Mouse (Mus musculus) frontal cortex, postnatal 25 days (tissue): ENCODE results near the gene Adig.

Experiments
- DNase-seq, 2 experiments: peaks; one replicate each; pipeline ENCODE4 v3.0.0; 2022; ENCODE audit warnings: low spot score in 2 of 2

The Adig gene

DNA sequence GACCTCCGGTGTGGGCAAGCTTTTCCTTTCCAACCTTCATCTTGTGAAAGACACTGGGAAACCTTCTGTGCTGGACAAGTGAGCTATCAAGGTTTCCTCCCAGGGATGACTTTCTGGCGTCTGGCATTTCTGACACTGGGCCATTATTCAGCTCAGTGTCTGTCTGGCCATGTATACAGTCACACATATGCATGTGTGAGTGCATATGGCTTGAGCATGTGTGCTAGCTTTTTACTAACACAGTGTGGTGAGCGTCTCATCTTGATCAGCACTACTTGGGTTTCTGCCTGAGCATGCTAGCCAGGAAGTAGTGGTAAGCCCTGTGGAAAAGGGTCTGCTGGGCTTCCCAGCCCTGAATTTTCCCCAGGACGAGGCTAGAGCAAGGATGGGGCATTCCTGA is 38.9 kb downstream of the Adig start:
- no peak for DNase-seq

DNA sequence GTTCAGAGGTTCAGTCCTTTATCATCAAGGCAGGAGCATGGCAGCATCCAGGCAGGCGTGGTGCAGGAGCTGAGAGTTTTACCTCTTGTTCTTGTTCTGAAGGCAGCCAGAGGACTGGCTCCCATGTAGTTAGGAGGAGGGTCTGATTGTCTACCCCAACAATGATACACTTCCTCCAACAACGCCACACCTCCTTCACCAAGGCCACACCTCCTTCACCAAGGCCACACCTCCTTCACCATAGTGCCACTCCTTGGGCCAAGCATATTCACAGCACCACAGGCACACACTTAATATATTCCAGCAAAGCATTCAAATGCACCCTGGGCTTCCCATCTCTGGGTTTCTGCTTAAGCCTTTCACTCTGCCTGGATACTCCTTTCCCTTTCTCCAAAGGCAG is 42.9 kb downstream of the Adig start:
- no peak for DNase-seq

DNA sequence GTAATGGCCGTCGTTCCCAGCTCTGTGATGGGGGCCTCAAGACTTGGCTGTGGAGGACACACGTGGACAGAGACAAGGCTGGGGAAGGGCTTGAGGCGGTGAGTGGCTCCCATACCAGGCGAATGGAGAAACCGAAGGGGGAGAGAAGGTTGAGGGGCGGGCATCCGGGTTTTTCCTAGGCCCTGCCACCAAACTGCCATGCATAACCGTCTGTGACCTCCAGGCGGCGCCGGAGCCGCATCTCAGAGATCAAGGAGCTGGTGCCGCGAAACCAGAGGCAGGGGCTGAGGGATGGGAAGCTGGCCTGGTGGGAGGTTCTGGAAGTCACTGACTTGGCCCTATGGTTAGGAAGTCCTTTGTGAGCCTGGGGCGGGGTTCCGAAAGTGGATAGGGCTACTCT is 44.3 kb downstream of the Adig start:
- peak; percentile 70 to 73 for DNase-seq

DNA sequence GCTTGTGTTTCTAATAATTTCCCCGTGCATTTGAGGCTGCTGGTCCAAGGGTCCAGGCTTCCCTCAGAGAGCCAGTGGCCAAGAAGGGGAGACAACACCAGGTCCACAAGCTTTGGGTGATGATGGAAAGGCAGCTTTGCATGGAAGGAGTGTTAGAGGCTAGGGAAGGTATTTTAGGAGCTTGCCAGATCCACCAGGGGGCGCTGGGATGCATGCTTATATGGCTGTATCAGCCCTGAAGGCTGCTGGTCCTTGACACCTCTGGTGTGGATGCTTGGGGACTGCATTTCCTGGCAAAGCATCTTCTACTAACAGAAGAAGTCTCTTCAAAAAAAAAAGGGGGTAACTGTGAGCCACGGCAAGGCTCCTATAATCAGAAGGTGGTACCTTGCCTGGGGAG is 47.7 kb downstream of the Adig start:
- peak; percentile 73 for DNase-seq

DNA sequence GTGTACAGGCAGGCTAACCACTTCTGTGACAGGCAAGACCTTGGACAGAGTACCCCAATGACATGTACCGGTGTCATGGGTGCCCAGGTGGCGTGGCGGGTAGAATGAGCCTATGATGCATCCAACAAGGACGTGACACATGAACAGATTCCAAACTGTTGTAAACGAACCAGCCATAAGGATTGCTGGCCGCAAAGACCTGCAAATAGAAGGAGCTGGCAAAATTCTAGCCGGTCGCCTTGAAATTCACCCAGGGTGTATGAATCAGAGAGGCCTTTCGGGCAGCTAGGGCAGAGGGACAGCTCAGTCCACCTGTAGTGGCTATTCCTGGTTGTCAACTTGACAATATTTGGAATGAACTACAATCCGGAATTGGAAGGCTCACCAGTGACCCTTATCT is 52.0 kb downstream of the Adig start:
- no peak for DNase-seq

DNA sequence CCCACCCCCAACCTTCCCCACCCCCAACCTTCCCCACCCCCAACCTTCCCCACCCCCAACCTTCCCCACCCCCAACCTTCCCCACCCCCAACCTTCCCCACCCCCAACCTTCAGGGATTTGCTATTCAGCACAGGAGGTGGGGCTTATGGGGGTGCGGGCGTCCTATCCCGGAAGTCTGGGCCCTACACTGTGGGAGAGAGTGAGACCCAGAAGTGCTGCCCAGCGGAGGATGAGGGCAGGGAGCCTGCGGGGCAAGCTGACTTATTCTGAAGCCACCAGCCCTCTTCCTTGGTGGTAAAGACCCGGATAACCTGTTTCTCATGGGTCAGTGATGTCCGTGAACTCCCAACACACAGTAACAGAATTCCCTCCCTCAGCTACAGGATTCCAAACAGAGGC is 52.8 kb downstream of the Adig start:
- DNase-seq, result no peak

DNA sequence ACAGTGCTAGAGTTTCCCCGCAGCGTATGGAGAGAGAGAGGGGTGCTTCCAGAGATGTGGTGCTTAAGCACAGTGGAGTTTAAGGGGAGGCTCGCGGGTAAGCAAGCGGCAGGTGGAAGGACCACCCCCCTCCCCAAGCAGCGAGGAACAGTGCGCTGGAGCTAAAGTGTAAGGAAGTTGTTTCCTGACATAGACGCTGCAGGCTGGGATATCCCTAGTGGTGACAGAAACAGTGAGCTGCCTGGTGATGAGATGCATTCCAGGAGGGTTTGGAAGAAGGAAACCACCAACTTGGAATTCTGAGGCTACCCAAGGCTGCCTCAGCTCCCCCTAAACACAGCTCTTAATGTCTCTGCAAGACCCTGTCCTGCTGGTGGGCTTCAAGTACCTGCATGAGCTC is 53.4 kb downstream of the Adig start:
- DNase-seq, result no peak

DNA sequence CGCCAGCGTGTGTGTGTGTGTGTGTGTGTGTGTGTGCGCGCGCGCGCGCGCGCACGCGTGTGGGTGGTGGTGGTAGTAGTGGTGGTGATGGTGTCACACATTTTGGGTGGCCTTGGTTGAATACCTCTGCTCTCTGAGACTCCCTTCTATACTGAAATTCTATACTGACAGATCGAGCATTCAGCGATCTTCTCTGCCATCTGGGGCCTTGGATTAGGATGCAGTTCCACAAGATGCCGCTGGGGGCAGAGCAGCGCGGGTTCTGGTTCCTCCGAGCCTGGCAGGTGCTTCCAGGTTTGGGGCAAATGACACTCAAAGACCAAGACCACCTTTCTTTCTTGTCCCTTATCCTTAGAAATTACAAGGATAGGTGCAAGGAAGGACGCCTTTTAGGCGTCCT is 53.8 kb downstream of the Adig start:
- peak; percentile 77 to 81 for DNase-seq

DNA sequence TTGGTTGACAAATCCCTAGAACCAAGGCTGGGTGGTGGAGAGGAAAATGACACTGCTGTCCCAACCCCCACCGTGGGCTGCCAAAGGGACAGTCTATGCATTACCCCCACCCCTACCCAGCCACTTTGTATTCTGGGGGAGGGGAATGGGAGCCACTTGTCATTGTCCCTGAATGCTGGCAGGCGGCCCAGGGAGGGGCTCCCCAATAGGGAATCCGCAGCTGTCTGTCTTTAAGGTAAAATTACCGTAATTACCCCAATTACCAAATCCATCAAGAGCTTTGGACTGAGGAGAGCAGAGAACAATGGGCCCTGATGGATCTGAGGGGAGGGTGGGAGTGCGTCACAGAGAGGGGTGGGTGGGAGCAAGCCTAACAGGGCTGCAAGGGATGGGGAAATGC is 54.3 kb downstream of the Adig start:
- no peak for DNase-seq
